Mouse (Mus musculus): Measurements from ENCODE around the gene Actr3.

Actr3 gene

DNA sequence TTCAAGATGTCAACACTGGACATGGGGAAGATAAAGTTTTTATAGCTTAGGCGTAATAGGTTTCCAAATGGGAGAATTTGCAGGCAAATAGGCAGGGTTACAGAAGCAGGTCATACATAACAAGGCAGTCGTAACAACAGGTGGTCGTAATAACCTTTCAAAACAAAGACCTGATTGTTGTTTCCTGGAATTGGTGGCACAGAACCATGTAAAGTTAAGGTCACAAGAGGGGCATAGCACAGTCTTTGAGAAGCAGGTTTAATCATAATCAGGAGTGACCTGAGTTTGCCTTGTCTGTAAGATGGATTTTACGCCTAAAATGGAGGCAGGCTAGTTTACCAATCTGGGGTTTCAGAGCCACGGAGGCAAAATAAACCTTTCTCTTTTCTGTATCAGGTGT, 84.7 kb downstream of the Actr3 start:
- no peak for DNase-seq

DNA sequence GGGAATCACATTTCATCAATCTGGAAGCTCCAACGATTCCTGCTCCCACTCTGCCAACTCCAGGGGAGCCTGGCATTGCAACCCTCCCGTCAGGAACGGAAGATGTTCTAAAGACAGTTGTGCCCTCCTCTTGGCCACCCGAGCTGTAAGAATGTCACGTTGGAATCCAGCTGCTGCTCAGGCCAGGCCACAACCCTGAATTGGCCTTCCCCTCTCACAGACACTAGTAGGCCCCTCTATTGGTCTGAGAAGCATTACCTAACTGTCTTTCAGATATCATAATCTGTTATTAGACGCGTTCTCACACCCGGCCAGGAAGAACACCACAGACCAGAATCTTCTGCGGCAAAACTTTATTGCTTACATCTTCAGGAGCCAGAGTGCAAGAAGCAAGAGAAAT, 89.7 kb downstream of the Actr3 start:
- no peak for DNase-seq

DNA sequence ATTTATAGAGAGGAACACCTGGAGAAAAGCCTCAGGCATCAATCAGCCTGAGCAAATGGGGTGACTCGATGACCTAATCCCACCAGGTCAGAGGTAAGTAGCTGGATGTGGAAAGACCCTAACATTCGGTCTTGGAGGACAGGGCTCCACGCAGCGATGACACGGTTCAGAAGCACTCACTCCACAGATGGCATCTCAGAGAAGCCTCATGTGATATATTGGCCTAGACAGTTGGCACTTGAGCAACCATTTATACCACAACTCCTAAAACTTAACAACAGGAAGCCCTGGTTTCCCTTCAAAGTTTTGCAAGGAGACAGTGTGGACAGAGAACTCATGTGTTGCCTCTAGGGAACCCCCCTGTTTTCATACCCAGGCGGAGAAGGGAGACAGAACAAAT, 90.1 kb downstream of the Actr3 start:
- no peak for DNase-seq

DNA sequence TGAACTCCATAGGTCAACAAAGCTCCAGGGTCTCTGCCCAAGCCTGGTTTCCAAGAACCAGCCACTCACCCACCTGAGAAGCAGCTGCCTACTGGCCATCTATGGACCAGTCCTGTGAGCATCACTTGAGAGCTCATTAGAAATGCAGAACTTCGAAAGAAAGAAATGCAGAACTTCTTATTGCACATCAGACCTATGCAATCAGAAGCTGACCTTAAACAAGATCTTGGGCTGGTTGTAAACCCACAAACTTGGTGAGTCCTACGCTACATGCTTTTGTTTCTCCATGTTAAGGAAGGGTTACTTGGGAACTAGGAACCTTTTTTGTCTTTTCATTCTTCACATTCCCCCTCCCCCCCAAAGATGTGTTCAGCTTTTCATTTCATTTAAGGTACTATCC, 92.4 kb downstream of the Actr3 start:
- DNase-seq: no peak

All from right cerebral cortex, postnatal 14 days (tissue).